Mouse (Mus musculus) mammary gland, adult 2 months (tissue): Measurements from ENCODE around the gene Serpinb6b. TPM values are rescaled to one million over a fixed set of nuclear protein-coding genes. Genes with fewer than 3 reads are reported as not detected.

Source experiments
- polyA plus RNA-seq: library from polyadenylated mRNA; depleted of rRNA; stranded (reverse); fragments of >200 nt; gene quantifications from 2 replicates; pipeline ENCODE4 v1.2.3, GENCODE M21; 2012; ENCODE audit warnings: low replicate concordance; rRNA removed

Gene Serpinb6b
- polyA plus RNA-seq, result 6.0 and 9.3 TPM in 2 replicates

GRCm38 (mm10) chr13:32964989-32965811 is at the start of gene Serpinb6b:
Gene Serpinb6b (plus strand): TSS chr13:32965209.

GRCm38 (mm10) chr13:33002950-33003349 is 37.9 kb downstream of the Serpinb6b start, which contains the start of gene Serpinb9:
Gene Serpinb9 (plus strand): TSS chr13:33003250.

GRCm38 (mm10) chr13:33027244-33027643 is 62.2 kb downstream of the Serpinb6b start, which contains the start of gene Serpinb9b:
Gene Serpinb9b (plus strand): TSS chr13:33027416.

Other genes starting within 250 kb of the Serpinb6b start
- gene Mylk4, start 181.3 kb upstream of the Serpinb6b start, polyA plus RNA-seq, result 35.8 TPM in 1 of 2 replicates, not detected in the other
- 21.0 and 35.4 TPM in 2 replicates for gene Wrnip1, start 163.2 kb upstream of the Serpinb6b start, polyA plus RNA-seq
- not detected in 2 replicates for gene D930007J09Rik, start 162.4 kb upstream of the Serpinb6b start, polyA plus RNA-seq
- gene Serpinb1a, start 114.0 kb upstream of the Serpinb6b start, polyA plus RNA-seq, result 7.1 and 17.4 TPM in 2 replicates
- 0.16 TPM in 1 of 2 replicates, not detected in the other for gene Serpinb1c, start 67.0 kb upstream of the Serpinb6b start, polyA plus RNA-seq
- 6.4 and 15.8 TPM in 2 replicates for gene Serpinb9, start 38.0 kb downstream of the Serpinb6b start, polyA plus RNA-seq
- gene Serpinb9b, start 62.2 kb downstream of the Serpinb6b start, polyA plus RNA-seq, result 0.29 and 0.37 TPM in 2 replicates
- 0.66 TPM in 1 of 2 replicates, not detected in the other for gene Serpinb1b, start 113.4 kb downstream of the Serpinb6b start, polyA plus RNA-seq
- not detected in 2 replicates for gene Serpinb9c, start 194.5 kb downstream of the Serpinb6b start, polyA plus RNA-seq
- not detected in 2 replicates for gene Serpinb9d, start 227.8 kb downstream of the Serpinb6b start, polyA plus RNA-seq